Mouse (Mus musculus): ENCODE measurements around the gene Epha4.

Epha4 gene

DNA sequence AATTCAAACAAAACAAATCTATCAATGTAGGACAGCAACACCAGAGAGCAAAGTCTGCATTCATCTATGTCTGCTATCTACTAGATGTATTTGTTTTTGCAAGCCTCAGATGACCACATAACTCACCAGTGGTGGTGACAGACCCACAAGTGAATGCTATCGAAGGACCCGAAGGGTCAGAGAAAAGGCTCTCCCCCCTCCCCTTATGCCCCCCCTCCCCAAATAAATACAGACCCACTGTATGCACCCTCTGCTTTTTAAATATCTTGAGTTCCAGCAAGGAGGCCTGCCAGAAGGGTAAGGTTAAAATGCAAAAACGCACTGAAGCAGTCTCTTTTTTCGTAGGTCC, 2.9 kb downstream of the Epha4 start:
- DNase-seq = no peak

DNA sequence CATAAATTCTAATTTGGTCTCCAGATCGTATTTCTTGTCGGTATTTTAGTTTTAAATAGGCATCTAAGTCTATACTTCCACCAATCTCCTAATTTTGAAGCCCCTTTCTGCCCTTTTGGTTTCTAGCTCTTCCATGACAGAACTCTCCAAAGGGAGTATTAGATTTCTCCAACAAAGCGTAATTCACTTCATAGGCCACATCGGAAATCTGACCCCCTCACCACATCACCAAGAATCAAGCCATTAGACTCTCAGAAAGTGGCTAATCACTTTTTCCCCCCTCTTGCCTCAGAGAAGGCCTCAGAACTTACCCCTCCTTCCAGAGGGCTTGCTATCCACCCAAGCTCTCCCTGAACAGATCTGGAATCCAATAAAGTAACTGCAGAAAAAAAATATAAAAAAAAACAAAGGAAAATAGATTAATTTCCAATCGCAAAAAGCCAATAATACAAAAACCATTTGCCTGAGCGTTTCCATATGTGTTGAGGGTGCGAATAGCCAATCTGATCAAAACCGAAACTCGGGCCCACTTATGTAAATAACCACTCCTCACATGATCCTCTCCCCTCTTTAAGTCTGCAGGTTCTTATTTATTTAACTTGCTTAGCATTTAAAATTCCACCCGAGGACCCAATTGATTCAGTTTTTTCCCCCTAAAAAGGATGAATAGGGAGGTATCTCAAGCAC, 3.4 kb downstream of the Epha4 start:
- no peak for DNase-seq

DNA sequence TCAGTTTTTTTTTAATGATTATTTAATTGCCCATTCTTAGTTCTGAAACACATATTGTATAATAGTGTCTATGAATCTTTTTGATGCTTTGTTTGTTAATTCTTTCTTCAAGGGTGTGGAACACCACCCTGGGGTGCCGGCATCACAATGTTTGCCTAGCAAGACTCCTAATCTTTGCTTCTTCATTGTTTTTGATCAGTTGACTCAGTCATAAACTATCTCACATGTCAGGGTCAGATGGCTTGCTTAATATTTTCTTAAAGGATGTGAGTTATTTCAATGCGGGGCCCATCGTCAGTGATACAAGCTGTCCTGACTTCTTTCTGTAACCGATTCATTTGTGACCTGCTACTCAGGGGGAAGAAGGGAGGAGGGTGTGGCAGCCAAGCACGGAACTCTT, 4.3 kb downstream of the Epha4 start:
- no peak for DNase-seq

DNA sequence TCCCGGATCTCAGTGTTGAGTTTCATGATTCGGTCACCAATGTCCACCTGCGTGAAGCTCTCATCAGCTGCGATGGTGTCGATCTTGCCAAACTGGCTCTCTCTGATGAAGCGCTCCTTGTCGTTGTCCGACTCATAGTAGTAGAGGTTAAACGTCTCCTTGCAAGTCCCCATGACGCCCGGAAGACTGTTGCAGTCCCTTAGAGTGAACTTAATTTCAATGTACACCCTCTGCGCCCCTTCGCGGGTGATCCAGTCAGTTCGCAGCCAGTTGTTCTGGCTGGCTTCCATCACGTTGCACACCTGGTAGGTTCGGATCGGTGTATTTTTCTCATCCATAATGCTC, 8.1 kb downstream of the Epha4 start:
- no peak for DNase-seq

DNA sequence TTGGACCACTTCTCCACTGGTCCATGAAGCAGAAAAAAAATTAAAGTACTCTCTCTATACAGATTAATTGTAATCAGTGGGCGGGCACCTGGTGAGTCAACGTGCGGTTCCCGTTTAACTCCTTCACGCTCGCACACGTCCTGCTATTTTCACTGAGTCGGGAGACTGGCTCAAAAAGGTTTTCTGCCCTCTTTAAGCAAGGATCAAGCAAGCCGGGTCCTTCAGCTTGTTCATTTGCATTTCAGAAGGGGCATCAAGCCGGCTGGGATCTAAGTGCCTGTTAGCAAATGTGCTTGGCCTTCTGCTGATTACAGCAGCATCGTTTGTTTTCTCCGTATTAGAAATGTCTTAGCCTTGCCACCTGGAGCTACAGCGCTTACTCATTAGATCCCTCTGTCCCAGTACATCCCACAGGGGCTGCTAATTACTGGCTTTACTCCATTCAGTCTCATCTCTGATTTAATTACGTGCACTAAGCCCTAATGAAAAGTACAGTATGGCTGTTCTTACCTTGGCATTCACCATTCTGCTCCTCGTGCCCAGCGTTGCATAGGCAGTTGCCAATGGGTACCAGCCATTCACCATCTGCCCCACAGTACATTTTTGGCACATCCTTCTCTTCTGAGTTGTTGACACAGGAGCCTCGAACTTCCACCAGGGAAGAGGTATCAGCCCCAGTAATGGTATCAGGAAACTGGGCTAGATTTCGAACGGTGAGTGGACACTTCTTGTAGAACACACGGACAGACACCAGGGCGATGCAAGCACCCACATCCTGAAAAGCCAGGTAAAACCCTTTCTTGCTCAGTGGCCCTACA, 8.6 kb downstream of the Epha4 start:
- no peak for DNase-seq

DNA sequence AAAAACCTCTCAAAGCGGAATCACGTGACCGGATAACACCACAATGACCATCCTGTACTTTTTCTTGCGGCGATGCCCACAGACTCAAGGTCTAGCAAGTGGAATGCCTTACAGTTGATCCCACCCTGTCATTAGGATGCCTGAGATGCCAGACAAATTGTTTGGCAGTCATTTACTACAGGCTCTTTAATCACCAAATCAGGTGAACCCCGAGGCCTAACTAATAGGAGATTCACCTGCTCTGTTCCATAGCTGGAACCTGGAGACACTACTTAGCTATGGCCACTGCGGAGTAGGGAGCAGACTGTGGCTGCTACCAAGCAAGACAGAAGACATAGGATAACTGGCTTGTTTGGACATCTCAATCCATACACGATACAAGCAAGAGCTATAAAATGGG, 9.6 kb downstream of the Epha4 start:
- no peak for DNase-seq

DNA sequence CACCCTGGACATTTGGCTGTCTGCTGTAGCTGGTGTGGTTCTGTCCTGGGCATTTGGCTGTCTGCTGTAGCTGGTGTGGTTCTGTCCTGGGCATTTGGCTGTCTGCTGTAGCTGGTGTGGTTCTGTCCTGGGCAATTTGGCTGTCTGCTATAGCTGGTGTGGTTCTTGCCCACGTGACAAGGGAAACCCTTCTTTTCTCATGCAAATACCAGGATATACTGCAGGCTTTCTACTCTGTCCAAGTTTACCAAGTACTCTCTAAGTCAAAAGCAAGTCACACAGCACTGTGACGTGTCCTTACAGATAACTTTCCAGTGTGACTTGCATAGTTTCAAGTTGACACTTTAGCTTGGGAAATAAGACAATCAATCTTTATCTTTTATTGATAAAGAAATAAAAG, 10.1 kb downstream of the Epha4 start:
- no peak for DNase-seq

DNA sequence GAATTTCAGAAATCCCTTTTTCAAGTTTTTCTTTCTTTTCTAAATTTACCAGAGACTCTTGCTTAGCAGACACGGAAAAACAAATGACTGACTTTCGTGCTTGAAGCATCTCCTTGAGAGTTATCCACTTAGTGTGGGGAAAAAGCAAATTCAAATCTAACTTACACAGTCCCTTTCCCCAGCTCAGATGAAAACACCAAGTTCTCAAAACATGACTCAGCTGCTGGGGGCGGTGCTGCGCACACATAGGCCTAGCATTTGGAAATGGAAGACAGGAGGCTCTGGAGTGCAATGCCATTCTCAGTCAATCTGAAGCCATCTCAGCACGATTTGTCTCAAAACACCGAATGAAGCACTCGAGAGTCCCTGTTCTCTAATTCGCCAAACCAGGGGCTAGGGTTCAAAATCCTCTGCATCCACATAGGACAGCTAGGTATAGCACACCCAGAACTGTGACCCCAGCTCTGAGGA, 11.1 kb downstream of the Epha4 start:
- DNase-seq = peak; percentile 10

DNA sequence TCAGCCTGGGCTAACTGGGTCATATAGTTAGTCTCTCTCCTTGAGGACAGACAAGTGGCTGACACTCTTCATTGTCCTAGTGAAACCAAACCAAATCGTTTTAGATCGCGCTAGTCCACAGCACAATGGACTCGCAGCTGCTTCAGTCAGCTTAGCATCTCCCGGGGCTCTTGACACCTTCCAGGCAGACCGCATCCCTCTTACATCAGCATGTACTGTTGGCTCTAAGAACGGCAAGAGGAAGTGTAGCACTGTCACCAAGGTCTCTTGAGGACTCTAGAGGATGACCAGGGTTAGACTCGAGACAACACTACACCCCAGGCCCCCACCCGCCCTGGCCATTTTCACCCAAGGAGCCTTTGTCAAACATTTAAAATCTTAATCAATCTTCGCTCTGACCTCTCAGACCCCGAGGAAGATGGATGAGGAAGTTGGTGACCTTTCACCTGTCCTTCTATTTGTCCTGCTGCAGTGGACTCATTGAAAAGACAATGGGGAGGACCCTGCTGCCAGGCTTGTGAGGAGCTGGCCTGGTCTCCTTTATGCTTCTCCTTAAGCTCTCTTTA, 12.3 kb downstream of the Epha4 start:
- DNase-seq = no peak

DNA sequence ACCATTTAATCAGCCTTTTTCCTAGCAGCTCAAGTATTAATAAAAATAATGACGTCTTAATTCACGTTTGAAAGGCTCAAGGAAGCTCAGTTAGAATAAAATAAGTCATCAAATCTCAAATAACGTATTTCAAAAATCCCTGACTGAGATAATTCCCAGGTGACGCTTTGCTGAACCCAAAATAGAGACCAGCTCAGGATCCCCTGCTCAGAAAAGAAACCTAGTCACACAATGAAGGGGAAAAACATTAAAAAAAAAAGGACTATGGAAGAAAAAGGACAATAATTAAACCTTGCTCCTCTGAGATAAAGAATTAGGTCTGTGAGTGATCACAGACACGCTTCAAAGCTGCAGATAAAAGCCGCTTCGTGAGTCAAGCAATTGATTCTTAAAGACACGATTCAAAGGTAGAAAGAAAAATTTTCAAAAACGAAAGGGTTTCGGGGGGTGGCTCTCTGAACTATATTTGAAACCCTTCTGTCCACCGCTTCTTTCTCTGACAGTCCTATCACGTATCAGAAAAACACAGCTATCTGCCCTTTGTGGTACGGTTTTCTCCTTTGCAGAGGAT, 13.4 kb downstream of the Epha4 start:
- DNase-seq = no peak

DNA sequence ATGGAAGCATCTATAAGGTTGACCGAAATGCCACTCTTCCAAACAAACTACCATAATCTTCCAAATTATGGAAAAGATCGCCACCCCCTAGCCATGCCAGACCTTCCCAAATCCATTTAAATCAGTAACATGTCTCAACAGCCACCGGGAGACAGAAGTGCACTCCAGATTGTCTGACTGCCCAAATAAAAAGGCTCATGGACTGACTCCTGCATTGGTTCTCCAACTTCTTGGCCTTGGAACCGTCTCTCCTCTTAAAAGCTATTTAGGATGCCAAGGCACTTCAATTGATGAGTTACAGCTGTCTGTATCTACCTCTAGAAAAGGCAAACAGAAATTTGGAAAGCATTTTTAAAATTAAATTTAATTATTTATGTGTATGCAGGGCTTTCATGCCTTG, 17.4 kb downstream of the Epha4 start:
- DNase-seq = no peak

DNA sequence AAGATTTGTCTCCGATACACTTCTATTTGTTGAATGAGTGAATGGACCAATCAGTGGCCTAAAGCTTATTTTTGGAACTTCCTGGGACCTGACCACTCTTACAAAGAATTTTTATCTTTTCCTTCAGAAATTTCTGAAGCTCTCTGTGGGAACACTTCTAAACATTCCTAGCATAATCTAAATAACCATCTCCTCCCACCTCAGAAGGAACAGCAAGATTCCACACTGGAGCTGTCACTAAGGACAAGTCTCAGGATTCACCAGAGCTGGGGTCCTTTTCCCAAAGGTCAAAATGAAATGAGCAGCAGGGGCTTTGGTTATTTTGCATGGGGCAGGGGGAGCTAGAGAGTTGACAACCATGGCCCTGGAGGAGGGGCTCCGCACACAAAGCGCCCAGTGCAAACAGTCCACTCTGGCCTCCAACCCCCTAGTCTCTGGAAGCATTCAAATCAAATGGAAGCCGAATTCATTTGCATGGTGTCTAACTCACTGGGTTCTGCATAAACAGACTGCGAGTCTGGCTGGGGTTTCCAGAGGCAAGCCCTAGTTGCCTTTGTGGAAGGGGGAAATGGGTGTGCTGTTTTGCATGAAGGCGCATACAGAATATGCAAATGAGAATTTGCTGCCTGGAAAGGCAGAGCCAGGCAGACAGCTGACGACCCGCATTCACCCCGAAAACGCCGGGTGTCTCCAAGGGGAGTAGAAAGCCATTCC, 18.3 kb downstream of the Epha4 start:
- no peak for DNase-seq

DNA sequence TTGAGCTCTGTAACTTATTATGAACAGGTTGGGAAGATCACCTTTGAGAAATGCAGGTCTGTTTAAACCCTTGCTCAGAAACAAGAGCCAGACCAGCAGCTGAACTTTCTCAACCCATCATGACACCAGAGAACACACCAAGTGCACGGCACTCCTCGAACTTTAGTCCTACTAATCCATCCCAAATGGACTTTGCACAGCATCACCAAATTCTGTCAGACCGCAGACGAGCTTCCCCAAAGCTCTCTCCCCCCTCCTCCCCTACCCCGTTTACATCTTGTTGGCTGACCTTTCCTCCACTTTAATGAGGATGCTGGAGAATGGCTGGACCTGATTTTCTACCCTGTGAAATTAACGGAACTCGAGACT, 19.1 kb downstream of the Epha4 start:
- DNase-seq = no peak

DNA sequence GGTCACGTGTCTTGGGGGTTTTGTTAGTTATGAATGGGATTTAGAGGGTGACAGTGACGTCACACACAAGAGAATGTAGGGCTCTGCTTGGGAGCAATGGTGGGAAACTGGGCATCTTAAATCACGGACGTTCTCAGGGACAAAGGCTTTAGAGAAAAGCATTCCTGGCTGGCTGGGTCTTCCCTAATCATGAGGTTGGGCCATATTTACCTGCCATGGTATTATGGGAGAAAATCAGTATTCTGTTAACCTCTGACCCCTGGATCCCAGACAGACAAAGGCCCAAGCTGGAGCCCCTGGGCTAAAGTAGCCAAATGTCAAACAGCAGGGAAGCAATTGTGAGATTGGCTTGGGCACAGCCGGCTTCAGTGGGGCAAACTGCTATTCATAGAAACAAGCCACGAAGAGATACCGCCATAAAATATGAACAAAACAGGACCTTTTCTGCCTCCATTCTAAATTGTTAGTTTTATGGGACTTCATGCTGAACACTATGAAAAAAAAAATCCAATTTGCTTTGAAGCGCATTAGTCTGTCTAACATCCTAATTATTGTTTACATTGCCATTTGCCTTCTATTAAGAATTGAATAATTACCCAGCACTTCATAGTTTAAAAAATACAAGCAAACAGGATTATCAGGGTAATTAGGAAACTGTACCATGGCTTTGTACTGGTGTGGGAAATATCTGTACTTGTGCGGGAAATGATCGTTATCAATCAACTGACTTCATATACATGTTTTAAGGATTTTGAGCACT, 19.7 kb downstream of the Epha4 start:
- DNase-seq = no peak

DNA sequence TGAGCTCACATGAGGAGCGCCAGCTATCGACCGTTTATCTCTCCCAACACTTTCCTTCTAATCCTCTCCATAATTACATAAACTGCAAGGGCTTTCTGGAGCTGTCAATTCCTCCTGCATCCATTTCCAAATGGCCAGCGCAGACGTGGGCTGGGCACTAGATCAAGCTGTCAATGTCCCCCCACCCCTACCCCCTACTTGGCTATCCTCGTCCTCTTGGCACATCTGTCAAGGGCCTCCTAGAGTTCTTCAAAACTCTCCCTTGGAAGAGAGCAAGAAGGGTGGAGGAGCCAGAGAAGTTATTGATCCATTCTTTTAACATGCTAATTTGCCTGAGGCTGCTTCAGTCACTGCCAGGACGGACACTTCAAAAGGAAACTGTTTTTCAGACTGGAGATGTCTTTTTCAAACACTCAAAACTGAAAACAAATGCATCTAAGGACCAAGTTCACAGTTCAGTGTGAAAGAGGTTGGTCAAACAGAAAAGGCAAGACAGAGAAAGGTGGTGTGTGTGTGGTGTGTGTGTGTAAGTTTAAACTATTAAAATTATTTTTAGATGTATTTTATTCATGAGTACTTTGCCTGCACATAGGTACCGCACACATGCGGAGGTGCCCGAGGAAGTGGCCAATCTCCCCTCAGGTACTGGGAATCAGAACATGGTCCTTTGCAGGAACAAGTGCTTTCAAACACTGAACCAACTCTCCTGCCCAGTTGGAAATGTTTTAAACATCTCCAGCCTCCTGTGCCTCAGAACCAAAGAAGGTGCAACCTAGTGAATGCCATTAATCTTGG, 20.9 kb downstream of the Epha4 start:
- no peak for DNase-seq

DNA sequence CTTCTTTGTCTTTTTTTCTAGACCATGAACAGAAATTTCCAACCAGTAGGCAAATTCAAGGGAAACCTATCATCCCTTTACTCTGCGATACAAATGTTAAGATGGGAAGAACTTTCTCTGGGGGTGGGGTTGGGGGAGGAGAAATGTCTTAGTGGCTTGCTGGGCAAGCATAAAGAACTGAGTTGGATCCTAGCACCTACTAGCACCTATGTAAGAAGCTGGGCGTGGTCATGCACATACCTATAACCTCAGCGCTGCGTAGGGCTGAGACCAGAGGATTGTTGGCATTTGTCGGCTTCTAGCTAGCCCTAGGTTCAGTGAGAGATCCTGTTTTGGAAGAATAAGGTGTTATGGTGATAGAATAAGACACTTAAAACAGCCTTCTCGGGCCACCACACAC, 24.7 kb downstream of the Epha4 start:
- DNase-seq = no peak

DNA sequence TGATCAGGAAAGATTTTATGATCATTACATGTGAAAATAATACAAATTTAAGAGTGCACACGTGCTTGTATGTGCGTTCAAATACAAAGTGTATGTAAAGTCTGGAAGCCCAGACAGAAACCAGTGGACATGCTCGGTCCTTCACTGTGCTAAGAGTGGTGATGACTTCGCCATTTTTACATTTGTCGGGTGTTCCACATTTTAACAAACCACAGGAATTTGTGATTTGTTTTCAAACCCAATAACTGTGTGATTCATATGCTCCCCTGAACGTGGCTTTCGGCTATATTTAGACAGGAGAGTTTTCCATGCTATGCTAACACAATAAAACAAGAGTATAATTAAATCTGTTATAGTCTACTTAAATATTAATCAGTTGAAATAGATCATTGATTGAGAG, 25.5 kb downstream of the Epha4 start:
- no peak for DNase-seq

DNA sequence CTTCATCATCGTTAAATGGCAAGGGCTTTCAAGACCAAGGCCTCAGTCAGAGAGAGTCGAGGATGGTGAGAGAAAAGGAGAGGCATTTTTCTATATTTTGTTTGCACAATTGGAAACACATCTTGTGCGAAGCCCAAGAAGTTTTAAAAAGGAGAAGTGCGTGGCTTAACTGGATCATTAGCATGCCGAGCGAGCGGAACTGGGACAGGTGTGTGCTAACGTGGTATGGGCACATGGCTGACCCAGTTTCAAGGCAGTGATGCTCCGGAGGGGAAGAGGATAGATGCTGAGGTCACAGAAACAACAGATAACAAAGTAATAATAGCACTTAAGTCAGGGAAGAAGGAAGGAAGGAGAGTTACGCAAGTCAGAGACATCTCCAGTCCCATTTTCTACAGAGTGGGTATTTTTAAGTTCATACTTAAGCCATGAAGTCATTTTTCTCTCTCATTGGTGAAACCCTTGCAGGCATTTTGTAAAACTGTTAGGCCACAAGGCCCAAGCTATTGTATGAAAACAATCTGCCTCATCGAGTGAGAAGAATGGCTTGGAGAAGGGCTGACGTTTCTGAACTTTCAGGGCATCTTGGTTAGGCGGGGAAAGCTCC, 26.9 kb downstream of the Epha4 start:
- no peak for DNase-seq

DNA sequence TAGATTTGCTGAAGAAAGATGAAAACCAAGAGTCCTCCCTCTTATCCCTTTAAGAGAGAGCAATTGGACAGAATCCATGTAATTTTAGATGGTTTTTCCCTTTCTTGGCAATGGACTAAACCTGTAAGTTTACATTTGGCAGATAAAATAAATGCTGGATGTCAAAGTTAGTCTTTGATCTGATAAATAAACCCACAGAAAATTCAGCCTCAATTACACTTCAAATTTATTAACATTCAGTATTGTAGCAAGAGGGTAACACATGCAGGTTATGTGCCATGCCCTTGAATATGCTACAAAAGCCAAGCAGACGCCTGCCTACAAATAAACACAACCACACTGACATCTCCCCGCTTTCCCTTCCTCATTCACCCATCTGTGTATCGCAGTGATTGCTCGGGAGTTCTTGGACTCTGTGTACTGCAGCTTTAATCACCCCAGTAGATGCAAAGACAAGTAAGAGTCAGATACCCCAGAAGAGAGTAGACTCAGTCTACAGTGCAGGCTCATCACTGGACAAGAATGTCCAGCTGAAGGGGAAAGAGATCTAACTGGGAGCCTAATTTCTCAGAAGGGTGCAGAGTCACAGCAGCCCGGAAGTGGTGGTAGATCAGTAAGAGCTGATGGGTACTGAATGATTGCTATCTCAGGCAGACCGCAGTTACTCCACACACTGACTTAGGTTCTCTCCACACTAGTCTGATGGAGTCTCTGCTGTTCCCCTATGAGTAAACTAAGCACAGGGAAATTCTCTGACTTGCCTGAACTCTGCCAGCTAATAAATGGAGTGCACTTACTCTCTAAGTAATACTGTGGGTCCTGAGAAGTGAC, 29.9 kb downstream of the Epha4 start:
- no peak for DNase-seq

DNA sequence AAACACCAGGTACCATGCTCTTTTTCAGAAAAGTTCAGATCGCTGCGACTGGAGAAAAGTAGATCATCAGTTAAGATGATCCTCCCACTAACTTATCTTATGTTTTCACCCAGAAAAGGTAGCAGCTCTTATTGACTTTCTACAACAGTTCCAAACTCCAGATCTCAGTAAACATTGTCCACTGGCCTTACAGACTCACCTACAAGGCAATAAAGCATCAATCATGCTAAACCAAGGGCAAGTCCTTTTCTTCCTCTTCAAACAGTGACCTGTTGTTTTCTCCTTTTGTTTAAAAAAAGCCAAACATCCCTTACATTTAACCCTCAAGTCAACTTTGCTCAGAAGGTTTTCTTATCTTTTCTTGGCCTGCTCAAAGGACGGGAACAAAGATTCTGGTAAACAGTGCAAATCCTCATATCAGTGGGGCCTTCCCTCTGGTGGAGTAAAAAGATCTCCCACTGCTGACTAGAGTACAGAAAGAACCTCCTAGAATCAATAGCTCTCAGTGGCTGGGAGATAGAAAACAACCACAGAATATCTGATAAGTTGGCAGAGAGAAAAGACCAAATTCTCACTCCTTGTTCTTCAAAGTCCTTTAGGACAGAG, 39.0 kb downstream of the Epha4 start:
- no peak for DNase-seq
